Mouse (Mus musculus) left cerebral cortex, postnatal 14 days (tissue): ENCODE data around the gene Capns2. TPM values are rescaled to one million over a fixed set of nuclear protein-coding genes. Genes with fewer than 3 reads are reported as not detected.
"Not testable (repeated sequence)": the region's sequence is repeated elsewhere in the genome, so short reads cannot be mapped to it uniquely, and the experiment has no call there.

Experiments used
- DNase-seq, 2 experiments: peaks; one replicate each; pipeline ENCODE4 v3.0.0; 2021 to 2022; ENCODE audit warnings: low spot score in 2 of 2, mixed read lengths in 1 of 2
- intact Hi-C: fragments of 180-260 bp; cut with DNase I; formaldehyde crosslinking; loops from one replicate; pipeline ENCODE4 v1.15.1; 2025
- long read RNA-seq, 2 experiments: library from polyadenylated mRNA; stranded (forward); transcript quantifications; one replicate each; pipeline ENCODE4 v2.0.0; 2021
- total RNA-seq, 2 experiments: library from RNA; stranded (reverse); gene quantifications; 2 replicates each; pipeline ENCODE4 v1.2.3; 2021

Capns2 gene
- total RNA-seq = 1 to 10 TPM in 1 of 2 experiments, under 1 TPM in 1; 0.91 to 1.3 TPM
- long read RNA-seq, experiment 1 = 0 reads
- long read RNA-seq, experiment 2 = 0 reads

GRCm38 (mm10) chr8:92901107-92901506, at the start of gene Capns2:
TSS of gene Capns2 (plus strand) at chr8:92901407.
- intact Hi-C loops = no loop called here
- DNase-seq = no peak

DNA sequence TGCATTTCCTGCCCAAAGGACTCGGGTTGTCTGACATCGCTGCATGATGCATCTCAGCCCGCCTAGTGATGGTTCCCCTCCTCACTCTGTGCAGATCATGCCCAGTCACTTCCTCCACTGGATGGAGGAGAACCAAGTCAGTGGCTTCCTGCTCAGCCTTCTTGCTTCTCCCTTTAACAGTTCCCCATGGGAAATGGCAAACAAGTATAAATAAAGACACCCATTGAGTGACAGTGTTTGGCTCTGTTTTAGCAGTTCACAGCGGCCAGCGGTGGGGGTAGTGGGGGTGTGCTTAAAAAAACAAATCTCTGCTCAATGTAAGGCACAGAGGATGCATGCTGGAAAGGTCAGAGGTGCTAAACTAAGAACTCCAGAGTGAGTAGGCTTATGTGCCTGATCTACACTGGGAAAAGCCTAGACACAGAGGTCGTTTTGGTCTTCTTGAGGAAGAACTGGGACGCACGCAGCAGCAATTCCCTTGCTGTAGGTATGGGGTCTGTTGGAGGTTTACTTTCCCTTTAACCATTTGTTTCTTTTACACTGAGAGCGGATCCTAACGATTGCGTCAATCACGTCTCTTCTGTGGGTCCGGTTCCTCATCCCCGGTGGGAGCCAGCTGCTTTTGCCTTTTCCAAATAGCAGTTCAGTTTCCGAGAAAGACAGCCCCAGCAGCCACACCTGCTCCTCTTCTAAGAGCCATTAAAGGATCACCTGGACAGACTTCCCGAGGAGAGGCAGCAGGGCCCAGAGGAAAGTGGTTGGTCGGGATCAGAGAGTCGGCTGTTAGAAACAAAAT, 47.8 kb upstream of the Capns2 start:
- peak in 1 of 2 experiments; percentile 20 for DNase-seq
- intact Hi-C loops = no loop called here

DNA sequence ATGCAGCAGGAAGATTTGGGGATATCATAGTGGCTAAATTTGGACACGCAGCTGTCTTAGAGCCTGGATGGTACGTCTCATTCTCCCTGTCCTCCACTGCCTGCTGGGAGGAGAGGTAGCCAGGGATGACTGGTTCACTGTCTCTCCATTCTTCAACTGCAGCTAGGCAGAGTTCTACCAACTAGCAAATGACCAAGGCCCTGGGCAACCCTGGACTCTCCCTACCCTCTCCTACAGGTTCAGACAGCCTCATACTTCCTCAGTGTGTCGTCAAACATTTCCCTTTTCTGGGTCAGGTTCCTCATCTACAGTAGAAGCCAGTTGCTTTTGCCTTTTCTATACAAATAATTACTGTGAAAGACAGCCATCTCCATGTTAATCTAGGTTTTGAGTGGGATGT, 46.5 kb upstream of the Capns2 start:
- peak in 1 of 2 experiments; percentile 21 for DNase-seq
- intact Hi-C loops = no loop called here

DNA sequence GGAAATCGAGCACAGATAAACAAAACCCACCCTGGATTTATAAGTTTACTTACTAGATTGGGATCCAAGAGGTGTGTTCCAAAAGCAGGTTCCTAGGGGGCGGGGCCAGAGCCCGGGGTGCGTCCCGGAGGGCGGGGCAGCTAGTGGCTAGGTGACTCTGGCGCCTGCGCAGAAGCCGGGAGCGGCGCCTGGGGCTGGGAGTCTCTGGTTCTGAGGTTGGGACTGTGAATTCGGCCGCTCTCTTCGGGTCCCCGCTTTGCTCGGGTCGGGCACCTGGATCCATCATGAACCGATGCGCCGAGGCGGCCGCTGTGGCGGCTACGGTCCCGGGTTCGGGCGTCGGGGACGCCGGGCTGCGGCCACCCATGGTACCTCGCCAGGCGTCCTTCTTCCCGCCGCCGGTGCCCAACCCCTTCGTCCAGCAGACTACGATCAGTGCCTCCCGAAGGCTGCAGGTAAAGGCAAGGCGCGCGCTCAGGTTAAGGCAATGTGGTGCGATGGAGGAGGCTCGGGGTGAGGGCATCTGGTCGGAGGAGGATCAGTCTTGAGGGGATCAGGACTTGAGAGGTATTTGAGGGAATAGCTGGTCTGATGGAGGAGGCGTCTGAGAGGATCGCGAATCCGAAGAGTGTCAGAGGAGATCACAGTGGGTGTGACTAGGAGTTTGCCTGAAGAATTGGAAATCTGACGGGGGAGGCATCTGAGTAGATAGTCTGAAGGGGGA, 45.9 kb upstream of the Capns2 start, which contains the start of gene Lpcat2:
TSS of gene Lpcat2 (plus strand) at position 169 of the 724 bp plus-strand sequence.
- intact Hi-C loops = no loop called here
- DNase-seq = peak; percentile 73 to 81

DNA sequence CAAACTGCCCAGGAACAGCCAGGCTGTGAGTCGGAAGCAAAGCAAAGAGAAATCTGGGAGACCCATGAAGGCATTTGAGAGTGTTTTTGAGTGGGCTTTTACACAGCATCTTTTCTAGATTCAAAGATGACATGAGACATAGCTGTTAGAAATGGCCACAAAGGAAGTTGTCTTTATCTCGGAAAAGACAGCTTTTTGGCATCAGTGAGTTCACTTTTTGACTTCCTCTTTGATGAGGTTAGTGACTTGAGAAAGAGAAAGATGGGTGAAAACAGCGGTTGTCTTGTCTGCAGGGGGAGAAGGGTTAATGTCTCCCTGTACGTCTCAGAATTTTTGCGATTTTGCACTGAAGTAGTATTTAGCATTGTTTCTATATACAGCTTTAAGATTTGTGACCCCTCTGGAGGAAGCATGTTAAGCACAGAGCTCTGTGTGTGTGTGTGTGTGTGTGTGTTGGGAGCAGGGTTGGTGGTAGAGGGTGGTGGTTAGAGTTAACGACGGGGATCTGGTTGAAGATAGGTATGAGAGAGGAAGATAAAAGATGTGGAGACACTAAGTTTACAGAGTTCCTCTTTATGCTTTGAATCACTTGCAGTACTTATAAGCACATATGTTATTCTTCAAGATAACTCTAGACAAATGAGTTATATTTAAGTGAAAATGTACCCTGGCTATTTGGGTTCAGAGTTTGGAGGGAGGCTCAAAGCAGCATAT, 44.8 kb upstream of the Capns2 start:
- DNase-seq = no peak
- intact Hi-C loops = no loop called here

- DNase-seq = no peak
- intact Hi-C loops = no loop called here
Observed at GRCm38 (mm10) chr8:92858475-92859182, 42.6 kb upstream of the Capns2 start.

DNA sequence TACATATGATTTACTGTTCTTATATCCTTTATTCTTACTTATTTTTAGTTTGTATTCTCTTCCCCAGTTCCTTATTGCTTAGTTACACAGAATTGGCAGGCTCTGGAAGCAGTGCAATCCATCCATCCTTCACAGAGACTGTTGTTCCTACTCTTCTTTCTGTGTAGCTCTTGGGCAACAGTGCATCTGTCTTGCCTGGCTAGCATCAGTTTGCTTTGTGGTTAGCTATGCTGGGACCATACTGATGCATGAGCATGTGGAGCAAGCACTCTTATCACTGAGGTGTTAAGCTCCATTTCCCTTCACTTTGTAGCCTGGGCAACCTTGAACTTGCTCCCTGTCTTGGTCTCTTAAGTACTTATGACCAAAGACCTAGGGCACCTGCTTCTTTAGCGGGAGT, 39.2 kb upstream of the Capns2 start:
- no peak for DNase-seq
- intact Hi-C loops = no loop called here

DNA sequence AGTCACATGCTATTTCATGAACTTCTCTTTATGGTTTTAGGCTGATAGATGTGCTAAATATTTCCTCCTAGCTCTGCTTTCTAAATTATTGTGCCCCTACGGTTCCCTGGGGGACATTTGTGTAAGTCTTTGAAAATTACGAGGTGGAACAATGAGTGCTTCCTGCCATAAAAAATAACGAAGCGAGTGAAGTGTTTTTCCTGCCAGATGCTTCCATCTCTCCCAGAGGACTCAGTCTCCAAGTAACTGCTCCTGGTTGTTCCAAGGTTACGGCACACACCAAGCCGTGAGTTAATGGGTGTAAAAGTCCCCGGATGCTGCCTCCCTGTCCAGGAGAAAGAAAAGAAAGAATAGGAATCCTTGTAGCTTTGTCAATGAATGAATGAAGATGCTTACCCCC, 30.9 kb upstream of the Capns2 start:
- DNase-seq = no peak
- intact Hi-C loops = no loop called here

DNA sequence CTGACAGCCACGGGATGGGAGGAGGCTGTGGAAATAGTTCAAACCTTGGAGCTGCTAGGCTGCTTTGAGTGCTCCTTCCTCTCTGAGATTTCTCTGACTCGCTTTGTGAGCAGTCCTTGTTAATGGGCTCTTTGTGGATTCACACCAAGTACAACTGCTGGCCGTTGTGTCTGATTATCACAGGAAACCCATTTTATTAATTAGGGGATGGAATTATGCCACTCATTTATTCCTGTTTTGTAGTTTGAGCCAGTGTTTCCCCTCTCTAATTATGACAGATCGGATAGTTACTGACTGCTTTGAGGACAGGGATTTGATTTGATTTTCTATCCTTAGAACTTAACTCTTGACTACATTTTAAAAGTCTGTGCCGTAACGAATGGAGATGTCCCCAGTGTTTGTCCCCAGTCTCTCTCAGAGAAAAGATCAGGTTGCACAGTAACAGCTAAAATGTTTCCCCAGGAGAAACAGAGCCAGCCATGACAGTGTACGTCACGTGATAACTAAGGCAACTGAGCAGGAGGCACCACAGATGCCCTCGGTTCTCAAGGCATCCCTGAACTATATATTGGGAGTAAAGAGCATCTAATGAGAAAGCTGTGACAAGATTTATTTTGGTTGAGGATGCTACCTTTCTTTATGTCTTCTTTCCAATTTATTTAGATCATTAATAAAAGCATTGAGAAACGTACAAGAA, 29.0 kb upstream of the Capns2 start:
- DNase-seq = no peak
- intact Hi-C loops = no loop called here

DNA sequence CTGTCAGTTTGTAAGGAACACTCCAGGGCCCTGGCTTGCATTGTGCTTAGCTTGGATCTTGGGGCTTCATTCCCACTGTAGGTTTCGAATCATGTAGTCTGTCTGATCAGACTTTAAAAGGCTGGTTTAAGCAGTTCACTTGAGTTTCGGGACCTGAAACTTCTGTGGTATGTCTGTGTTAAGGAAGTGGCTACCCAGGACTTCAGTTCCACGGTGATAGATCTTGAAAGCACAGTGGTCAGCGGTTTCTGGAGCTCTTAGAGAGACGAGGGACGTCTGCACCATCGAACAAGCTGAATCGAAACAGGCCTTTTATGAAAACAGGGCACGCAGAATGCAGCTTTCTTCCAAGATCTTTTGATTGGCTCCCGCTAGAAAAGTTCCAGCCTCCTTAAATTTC, 25.4 kb upstream of the Capns2 start:
- intact Hi-C loops = no loop called here
- no peak for DNase-seq

DNA sequence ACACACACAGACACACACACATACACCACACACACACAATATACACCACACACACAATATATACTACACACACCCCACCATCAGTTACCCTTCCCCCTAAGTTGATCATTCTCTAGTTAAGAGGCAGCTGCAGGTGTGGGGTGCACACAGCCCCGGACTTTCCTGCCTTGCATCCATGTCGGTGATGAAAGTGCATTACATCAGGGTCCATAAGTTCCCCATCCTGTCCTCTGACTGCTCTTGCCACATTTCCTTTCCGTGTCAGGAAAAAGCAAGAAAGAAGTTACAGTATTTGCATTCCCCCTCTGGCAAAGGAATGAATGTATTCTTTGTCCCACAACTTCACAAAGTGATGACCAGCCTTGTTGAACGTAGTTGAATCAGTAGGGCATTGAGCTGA, 20.0 kb upstream of the Capns2 start:
- intact Hi-C loops = loop anchor here (5.0 kb wide), 1 partner anchor 116 kb away; no protein-coding TSS in a partner anchor
- no peak for DNase-seq

- peak; percentile 45 to 50 for DNase-seq
Observed at GRCm38 (mm10) chr8:92883771-92884170, 17.4 kb upstream of the Capns2 start.

DNA sequence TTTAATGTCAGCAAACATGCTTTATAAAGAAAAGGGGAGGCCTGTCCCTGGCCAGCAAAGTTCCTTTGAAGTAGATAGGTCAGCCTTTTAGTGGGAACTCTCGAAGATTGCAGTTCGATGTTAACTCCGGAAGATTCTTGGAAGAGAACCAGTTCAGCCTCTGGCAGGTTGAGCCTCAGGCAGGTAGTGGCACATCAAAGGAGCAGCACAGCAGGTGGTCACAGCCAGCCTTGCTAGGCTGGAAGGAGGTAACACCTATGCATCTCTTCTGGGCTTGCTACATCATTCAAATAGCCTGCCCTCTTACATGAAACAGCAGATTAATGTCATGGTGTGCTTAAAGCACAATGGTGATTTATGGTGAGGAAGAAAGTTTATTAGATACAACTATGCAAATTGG, 9.0 kb upstream of the Capns2 start:
- DNase-seq, intact Hi-C loops: not testable (repeated sequence)

More at GRCm38 (mm10) chr8:92883771-92884170, 17.4 kb upstream of the Capns2 start:
- intact Hi-C loops = loop anchor here (5.0 kb wide), 1 partner anchor 114 kb away; no protein-coding TSS in a partner anchor

- intact Hi-C loops = no loop called here
Observed at GRCm38 (mm10) chr8:92893870-92894269, 7.3 kb upstream of the Capns2 start.

DNA sequence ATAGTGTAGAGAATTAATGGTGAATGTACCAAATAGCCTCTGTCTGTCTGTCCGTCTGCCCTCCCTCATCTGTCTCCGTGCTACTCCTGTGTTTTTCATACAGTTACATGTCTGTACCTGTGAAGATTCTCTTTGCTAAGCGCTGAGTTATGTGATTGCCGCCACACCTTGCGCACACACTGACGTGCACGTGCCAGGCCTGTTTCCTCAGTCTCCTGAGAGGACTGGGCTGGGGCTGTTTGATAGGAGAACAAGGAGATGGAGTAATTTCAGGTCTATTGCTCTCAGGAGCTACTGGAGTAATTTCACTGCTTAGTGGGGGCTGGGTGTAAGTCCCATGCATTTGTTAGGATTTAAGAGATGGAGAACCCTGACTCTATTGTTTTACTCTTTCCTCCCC, 6.2 kb upstream of the Capns2 start:
- intact Hi-C loops = no loop called here
- no peak for DNase-seq

More at GRCm38 (mm10) chr8:92893870-92894269, 7.3 kb upstream of the Capns2 start:
- DNase-seq = no peak

DNA sequence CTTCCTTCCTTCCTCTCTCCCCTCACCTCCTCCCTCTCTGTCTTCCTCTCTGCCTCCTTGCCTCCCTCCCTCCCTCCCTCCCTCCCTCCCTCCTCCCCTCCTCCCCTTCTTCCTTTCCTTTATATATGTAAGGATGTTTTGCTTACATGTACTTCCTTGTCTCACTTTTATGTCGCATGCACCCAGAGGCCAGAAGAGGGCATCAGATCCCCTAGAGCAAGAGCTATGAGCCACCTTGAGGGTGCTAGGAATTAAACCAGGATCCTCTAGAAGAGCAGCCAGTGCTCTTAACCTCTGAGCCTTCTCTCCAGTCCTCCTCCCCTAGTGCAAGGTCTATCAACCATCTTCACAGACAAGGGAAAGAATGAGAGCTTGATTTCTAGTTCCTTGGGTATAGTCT, 5.2 kb upstream of the Capns2 start:
- intact Hi-C loops = no loop called here
- DNase-seq = no peak

GRCm38 (mm10) chr8:92896611-92897010, 4.6 kb upstream of the Capns2 start:
- intact Hi-C loops = no loop called here

GRCm38 (mm10) chr8:92897794-92898193, 3.4 kb upstream of the Capns2 start:
- no peak for DNase-seq
- intact Hi-C loops = no loop called here

More at GRCm38 (mm10) chr8:92896611-92897010, 4.6 kb upstream of the Capns2 start:
- no peak for DNase-seq

- intact Hi-C loops = no loop called here
- DNase-seq = no peak
Observed at GRCm38 (mm10) chr8:92899590-92899989, 1.6 kb upstream of the Capns2 start.
